Mouse (Mus musculus) intestine, postnatal 0 days (tissue): ENCODE measurements around the gene Foxred1. TPM values are rescaled to one million over a fixed set of nuclear protein-coding genes. Genes with fewer than 3 reads are reported as not detected.
A peak's percentile ranks its signal among the peaks of the same experiment; 100 is the strongest.

Experiments
- ATAC-seq: fragments of 200-750 bp; cut with Nextera tagmentation; 2 replicates; pipeline ENCODE4 v1.8.0; 2017; ENCODE audit warnings: mild to moderate bottlenecking, moderate TSS enrichment, moderate library complexity
- H3K27ac ChIP-seq: fragments of 300-500 bp; sonication (generic); 2 replicates; pipeline ENCODE4 v1.5.1; 2014; ENCODE audit warnings: mild to moderate bottlenecking, low read depth, low read length, moderate library complexity
- H3K27me3 ChIP-seq: fragments of 300-500 bp; sonication (generic); replicated peaks from 2 replicates; pipeline ENCODE4 v1.6.1; 2014; ENCODE audit warnings: low read length, mixed read lengths; ENCODE audit not compliant: control insufficient read depth, insufficient read depth
- H3K36me3 ChIP-seq: fragments of 300-500 bp; sonication (generic); 2 replicates; pipeline ENCODE4 v1.6.1; 2014; ENCODE audit warnings: mild to moderate bottlenecking, moderate library complexity; ENCODE audit not compliant: control insufficient read depth, insufficient read depth
- H3K4me1 ChIP-seq: fragments of 300-500 bp; sonication (generic); replicated peaks from 2 replicates; pipeline ENCODE4 v1.6.1; 2014; ENCODE audit warnings: antibody characterized with exemption, low read length, mixed read lengths; ENCODE audit not compliant: control insufficient read depth, insufficient read depth
- H3K4me2 ChIP-seq: fragments of 300-500 bp; sonication (generic); replicated peaks from 2 replicates; pipeline ENCODE4 v1.6.1; 2014; ENCODE audit warnings: low read depth, mild to moderate bottlenecking, moderate library complexity
- H3K4me3 ChIP-seq: fragments of 300-500 bp; sonication (generic); 2 replicates; pipeline ENCODE4 v1.5.1; 2014; ENCODE audit warnings: low read depth, low read length
- H3K9ac ChIP-seq: fragments of 300-500 bp; sonication (generic); 2 replicates; pipeline ENCODE4 v1.6.1; 2014; ENCODE audit warnings: mild to moderate bottlenecking, low read depth, low read length
- H3K9me3 ChIP-seq: fragments of 300-500 bp; sonication (generic); 2 replicates; pipeline ENCODE4 v1.6.1; 2016; ENCODE audit warnings: mixed run types; ENCODE audit not compliant: control insufficient read depth
- CTCF ChIP-seq: sonication (generic); IDR thresholded peaks from 2 replicates; pipeline ENCODE4 v1.5.1; 2016; ENCODE audit warnings: low read depth, mild to moderate bottlenecking, control low read depth, antibody characterized with exemption, moderate library complexity
- WGBS: fragments of 180-500 bp; shearing (Covaris S2); extraction: QIAGEN DNeasy Blood & Tissue Kit; methylation state at CpG from one replicate; pipeline ENCODE4 v1.1.7; 2014; 5-methylcytosine and 5-hydroxymethylcytosine counted together
- polyA plus RNA-seq: library from polyadenylated mRNA; unstranded; fragments of >200 nt; fragmentation: Nextera tagmentation; extraction: Ambion mirVana; gene quantifications from 2 replicates; pipeline ENCODE4 v1.2.1, GENCODE M21; 2015

Foxred1 gene
- polyA plus RNA-seq, 1 experiment from 2014 or later = 20.3 TPM

DNA sequence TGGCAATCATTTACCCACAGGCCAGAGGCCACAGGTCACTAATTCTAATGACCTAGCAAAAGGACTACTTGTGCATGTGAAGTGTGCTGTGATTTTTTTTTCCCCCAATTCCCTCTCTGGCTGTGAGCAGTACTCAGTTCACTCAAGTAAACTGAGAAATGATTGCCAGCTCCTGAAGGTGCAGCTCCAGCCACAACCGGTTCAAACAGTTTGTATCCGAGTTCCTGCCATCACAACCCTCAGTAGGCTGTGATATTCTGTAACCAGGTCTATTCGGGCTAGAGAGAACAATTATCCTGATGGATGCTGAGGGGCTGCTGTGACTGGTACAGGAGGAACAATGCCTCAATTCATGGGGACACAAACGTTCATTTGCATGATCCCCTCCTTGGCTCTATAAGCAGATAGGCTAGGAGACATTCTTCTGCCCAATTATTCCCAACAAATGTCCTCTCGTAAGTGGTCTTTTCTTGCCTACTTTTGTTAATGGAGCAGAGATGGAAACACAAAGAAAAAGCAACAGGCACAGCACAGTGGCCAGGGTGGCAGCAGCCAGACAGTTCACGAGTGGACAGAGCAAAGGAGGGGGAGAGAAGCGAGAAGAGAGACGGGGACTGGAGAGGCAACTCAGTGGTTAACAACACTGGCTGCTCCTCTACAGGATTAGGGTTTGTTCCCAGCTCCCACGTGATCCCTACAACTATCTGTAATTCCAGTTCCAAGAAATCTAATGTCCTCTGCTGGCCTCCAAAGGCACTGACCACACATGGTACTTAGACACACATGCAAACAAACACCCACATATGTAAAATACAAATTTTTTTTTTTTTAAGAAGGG lies 43.8 kb downstream of the Foxred1 start:
- WGBS = 64% methylated on average over 9 of the region's 9 CpGs
- H3K9me3 ChIP-seq = no peaks in the 10 kb centered on the region
- TF ChIP-seq CTCF = no peak
- no peak overlapping the region for H3K27ac ChIP-seq
- H3K9ac ChIP-seq = no peak overlapping the region
- no peak overlapping the region for H3K4me3 ChIP-seq
- no peak for ATAC-seq
- no peak overlapping the region for H3K4me2 ChIP-seq
- peaks cover 8% of the 10 kb centered on the region for H3K36me3 ChIP-seq
- H3K27me3 ChIP-seq = no peaks in the 10 kb centered on the region
- no peaks in the 10 kb centered on the region; the same call in 1 of the 2 replicates for H3K4me1 ChIP-seq

DNA sequence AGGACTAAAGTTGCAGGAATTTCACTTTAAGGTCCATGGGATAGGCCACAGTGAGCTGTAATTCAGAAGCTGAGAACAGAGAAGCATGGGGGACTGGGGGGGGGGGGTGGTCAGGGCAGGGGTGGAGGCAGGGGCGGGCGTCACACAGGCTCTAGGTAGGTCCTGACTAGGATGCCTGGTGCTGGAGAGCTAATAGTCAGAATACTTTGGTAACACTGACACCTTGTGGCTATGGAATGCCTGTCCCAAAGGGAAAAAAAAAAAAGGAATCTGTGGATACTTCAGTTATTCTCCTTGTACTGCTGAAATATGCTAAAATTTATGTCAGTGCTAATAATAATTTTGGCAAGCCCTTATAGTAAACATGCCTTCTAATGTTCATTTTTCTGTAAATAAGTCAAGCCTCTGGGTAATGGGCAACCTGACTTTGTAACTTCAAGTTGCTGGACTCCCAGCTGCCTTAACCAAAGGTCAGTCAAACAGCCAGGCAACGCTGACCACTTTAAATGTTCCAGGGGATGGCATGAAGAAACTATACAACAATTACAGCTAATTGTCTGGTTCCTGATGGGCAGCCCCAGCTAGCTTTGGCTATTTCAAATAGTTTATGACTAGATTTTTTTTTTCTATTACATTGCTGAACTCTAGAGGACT lies 44.6 kb downstream of the Foxred1 start:
- H3K36me3 ChIP-seq = peaks cover 8% of the 10 kb centered on the region
- no peak overlapping the region for H3K4me2 ChIP-seq
- no peak overlapping the region for H3K4me3 ChIP-seq
- no peaks in the 10 kb centered on the region; the same call in 1 of the 2 replicates for H3K4me1 ChIP-seq
- peak; percentile 75 for TF ChIP-seq CTCF
- peak; percentile 42; the same call in 1 of the 2 replicates for ATAC-seq
- no peak overlapping the region for H3K27ac ChIP-seq
- WGBS = 11% methylated on average over 3 of the region's 3 CpGs
- H3K27me3 ChIP-seq = no peaks in the 10 kb centered on the region
- no peaks in the 10 kb centered on the region for H3K9me3 ChIP-seq
- H3K9ac ChIP-seq = no peak overlapping the region

- TF ChIP-seq CTCF = no peak
- no peaks in the 10 kb centered on the region for H3K36me3 ChIP-seq
- H3K27me3 ChIP-seq = no peaks in the 10 kb centered on the region
- no peak overlapping the region for H3K9ac ChIP-seq
- no peaks in the 10 kb centered on the region; the same call in 1 of the 2 replicates for H3K4me1 ChIP-seq
- no peak overlapping the region for H3K27ac ChIP-seq
- no peak overlapping the region for H3K4me3 ChIP-seq
- no peaks in the 10 kb centered on the region for H3K9me3 ChIP-seq
- H3K4me2 ChIP-seq = no peak overlapping the region
- WGBS = 24% methylated on average over 5 of the region's 5 CpGs
- ATAC-seq = peak; percentile 72
Measured at GRCm38 (mm10) chr9:35164142-35164874, 46.5 kb downstream of the Foxred1 start.

- no peak for TF ChIP-seq CTCF
- no peak overlapping the region for H3K4me2 ChIP-seq
- H3K27me3 ChIP-seq = no peaks in the 10 kb centered on the region
- H3K4me3 ChIP-seq = no peak overlapping the region
- no peaks in the 10 kb centered on the region for H3K9me3 ChIP-seq
- H3K9ac ChIP-seq = no peak overlapping the region
- H3K4me1 ChIP-seq = no peaks in the 10 kb centered on the region; the same call in 1 of the 2 replicates
- H3K36me3 ChIP-seq = no peaks in the 10 kb centered on the region
- ATAC-seq = no peak
- H3K27ac ChIP-seq = no peak overlapping the region
- 84% methylated on average over 11 of the region's 11 CpGs for WGBS
Measured at GRCm38 (mm10) chr9:35163011-35163690, 47.7 kb downstream of the Foxred1 start.

DNA sequence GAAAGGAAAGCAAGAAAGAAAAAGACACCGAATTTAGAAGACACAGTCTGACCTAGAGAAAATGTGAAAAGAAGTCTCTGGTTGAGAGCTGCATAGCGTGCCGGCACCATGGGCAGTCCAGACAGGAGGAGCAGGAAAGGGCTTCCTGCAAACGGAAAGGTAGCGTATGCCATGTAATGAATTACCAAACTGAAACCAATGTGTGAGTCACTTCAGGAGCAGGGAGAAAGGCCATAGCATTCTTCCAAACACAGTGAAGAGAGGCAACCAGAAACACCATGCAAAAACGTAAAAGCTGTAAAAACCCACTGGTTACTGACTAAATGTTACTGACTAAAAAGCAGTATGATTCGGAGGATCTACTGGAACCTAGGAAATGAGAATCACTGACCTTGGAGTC lies 49.1 kb downstream of the Foxred1 start:
- no peak for TF ChIP-seq CTCF
- no peak overlapping the region for H3K27ac ChIP-seq
- ATAC-seq = no peak
- H3K9ac ChIP-seq = no peak overlapping the region
- no peaks in the 10 kb centered on the region for H3K36me3 ChIP-seq
- H3K4me1 ChIP-seq = no peaks in the 10 kb centered on the region; the same call in 1 of the 2 replicates
- H3K4me2 ChIP-seq = no peak overlapping the region
- no peaks in the 10 kb centered on the region for H3K9me3 ChIP-seq
- H3K4me3 ChIP-seq = no peak overlapping the region
- 71% methylated on average over 7 of the region's 7 CpGs for WGBS
- no peaks in the 10 kb centered on the region for H3K27me3 ChIP-seq
